Mouse (Mus musculus) lung, embryonic 16.5 days (tissue): ENCODE measurements around the gene Mroh7. TPM values are rescaled to one million over a fixed set of nuclear protein-coding genes. Genes with fewer than 3 reads are reported as not detected.
A peak's percentile ranks its signal among the peaks of the same experiment; 100 is the strongest.
"Not testable (repeated sequence)": the region's sequence is repeated elsewhere in the genome, so short reads cannot be mapped to it uniquely, and the experiment has no call there.

Source experiments
- ATAC-seq: fragments of 200-750 bp; cut with Nextera tagmentation; 2 replicates; pipeline ENCODE4 v1.8.0; 2017; ENCODE audit warnings: low read depth, mild to moderate bottlenecking, moderate library complexity
- H3K27ac ChIP-seq: fragments of 300-500 bp; sonication (generic); 2 replicates; pipeline ENCODE4 v1.5.1; 2014; ENCODE audit warnings: mild to moderate bottlenecking, control low read depth, low read length
- H3K27me3 ChIP-seq: fragments of 300-500 bp; sonication (generic); 2 replicates; pipeline ENCODE4 v1.6.1; 2014; ENCODE audit warnings: low read depth, low read length, mixed read lengths; ENCODE audit not compliant: control insufficient read depth, insufficient read depth
- H3K36me3 ChIP-seq: fragments of 300-500 bp; sonication (generic); 2 replicates; pipeline ENCODE4 v1.6.1; 2014; ENCODE audit warnings: low read length; ENCODE audit not compliant: control insufficient read depth, insufficient read depth
- H3K4me1 ChIP-seq: fragments of 300-500 bp; sonication (generic); replicated peaks from 2 replicates; pipeline ENCODE4 v1.6.1; 2014; ENCODE audit warnings: low read length, mixed read lengths; ENCODE audit not compliant: control insufficient read depth, insufficient read depth
- H3K4me2 ChIP-seq: fragments of 300-500 bp; sonication (generic); 2 replicates; pipeline ENCODE4 v1.6.1; 2014; ENCODE audit warnings: low read depth, low read length, control low read depth
- H3K4me3 ChIP-seq: fragments of 300-500 bp; sonication (generic); 2 replicates; pipeline ENCODE4 v1.5.1; 2014; ENCODE audit warnings: mild to moderate bottlenecking, low read length, control low read depth
- H3K9ac ChIP-seq: fragments of 300-500 bp; sonication (generic); 2 replicates; pipeline ENCODE4 v1.6.1; 2014; ENCODE audit warnings: low read length, control low read depth
- H3K9me3 ChIP-seq: fragments of 300-500 bp; sonication (generic); 2 replicates; pipeline ENCODE4 v1.6.1; 2016; ENCODE audit warnings: low read length; ENCODE audit not compliant: control insufficient read depth
- WGBS: fragments of 180-500 bp; shearing (Covaris S2); extraction: QIAGEN DNeasy Blood & Tissue Kit; methylation state at CpG from one replicate; pipeline ENCODE4 v1.1.7; 2014; 5-methylcytosine and 5-hydroxymethylcytosine counted together
- polyA plus RNA-seq: library from polyadenylated mRNA; unstranded; fragments of >200 nt; fragmentation: Nextera tagmentation; extraction: Ambion mirVana; gene quantifications from 2 replicates; pipeline ENCODE4 v1.2.1, GENCODE M21; 2015

Gene Mroh7
- 0.13 TPM in 1 of 2 replicates, not detected in the other for polyA plus RNA-seq

GRCm38 (mm10) chr4:106730814-106731213, at the start of gene Mroh7:
Gene Mroh7 (minus strand): TSS chr4:106730925.
- Histone ChIP-seq H3K36me3 (no peaks in the 10 kb centered on the region), H3K9ac (no peak within 1 kb of the TSS), H3K4me3 (no peak within 1 kb of the TSS), H3K27me3 (no peaks in the 10 kb centered on the region), H3K4me2 (no peak within 1 kb of the TSS), H3K27ac (no peak within 1 kb of the TSS), H3K4me1 (no peaks in the 10 kb centered on the region), H3K9me3 (no peaks in the 10 kb centered on the region)
- no peak for ATAC-seq
- 61% methylated on average over 7 of the region's 7 CpGs for WGBS

GRCm38 (mm10) chr4:106780045-106780444, 49.3 kb upstream of the Mroh7 start:
- H3K36me3 ChIP-seq: no peaks in the 10 kb centered on the region
- H3K4me3 ChIP-seq: no peak overlapping the region
- no peak overlapping the region for H3K27ac ChIP-seq
- no peaks in the 10 kb centered on the region for H3K9me3 ChIP-seq
- H3K4me1 ChIP-seq: peaks cover 25% of the 10 kb centered on the region
- no peaks in the 10 kb centered on the region for H3K27me3 ChIP-seq
- no peak overlapping the region for H3K4me2 ChIP-seq
- H3K9ac ChIP-seq: no peak overlapping the region
- no peak for ATAC-seq
- 31% methylated on average over 3 of the region's 3 CpGs for WGBS

GRCm38 (mm10) chr4:106778116-106778788, 47.5 kb upstream of the Mroh7 start:
- H3K36me3 ChIP-seq: no peaks in the 10 kb centered on the region
- WGBS: 50% methylated on average over 4 of the region's 5 CpGs
- H3K9ac ChIP-seq: no peak overlapping the region
- H3K27me3 ChIP-seq: no peaks in the 10 kb centered on the region
- H3K4me3 ChIP-seq: no peak overlapping the region
- H3K9me3 ChIP-seq: no peaks in the 10 kb centered on the region
- H3K4me2 ChIP-seq: no peak overlapping the region
- peak overlapping the region; percentile 72 for H3K27ac ChIP-seq
- peak; percentile 98 for ATAC-seq
- H3K4me1 ChIP-seq: peaks cover 24% of the 10 kb centered on the region

GRCm38 (mm10) chr4:106776998-106777397, 46.3 kb upstream of the Mroh7 start:
- WGBS: 27% methylated on average over 3 of the region's 3 CpGs

GRCm38 (mm10) chr4:106775767-106776166, 45.0 kb upstream of the Mroh7 start:
- not testable (repeated sequence) for ATAC-seq, H3K36me3 ChIP-seq
- WGBS: 86% methylated on average over 6 of the region's 6 CpGs

More at GRCm38 (mm10) chr4:106776998-106777397, 46.3 kb upstream of the Mroh7 start:
- ATAC-seq: no peak
- H3K4me3 ChIP-seq: no peak overlapping the region
- H3K9ac ChIP-seq: no peak overlapping the region
- no peak overlapping the region for H3K27ac ChIP-seq
- no peaks in the 10 kb centered on the region for H3K9me3 ChIP-seq
- no peak overlapping the region for H3K4me2 ChIP-seq
- peaks cover 22% of the 10 kb centered on the region for H3K4me1 ChIP-seq
- no peaks in the 10 kb centered on the region for H3K36me3 ChIP-seq
- H3K27me3 ChIP-seq: no peaks in the 10 kb centered on the region

GRCm38 (mm10) chr4:106772558-106772957, 41.8 kb upstream of the Mroh7 start:
- no peaks in the 10 kb centered on the region for H3K27me3 ChIP-seq
- 87% methylated on average over 1 of the region's 1 CpGs for WGBS
- H3K9ac ChIP-seq: no peak overlapping the region
- no peak overlapping the region for H3K4me2 ChIP-seq
- no peak overlapping the region for H3K4me3 ChIP-seq
- no peaks in the 10 kb centered on the region for H3K36me3 ChIP-seq
- no peak overlapping the region for H3K27ac ChIP-seq
- H3K9me3 ChIP-seq: no peaks in the 10 kb centered on the region
- H3K4me1 ChIP-seq: peaks cover 3% of the 10 kb centered on the region; the same call in 1 of the 2 replicates
- ATAC-seq: no peak

More at GRCm38 (mm10) chr4:106775767-106776166, 45.0 kb upstream of the Mroh7 start:
- H3K9ac ChIP-seq, H3K27ac ChIP-seq, H3K9me3 ChIP-seq, H3K4me2 ChIP-seq, H3K27me3 ChIP-seq, H3K4me3 ChIP-seq: not testable (repeated sequence)
- peaks cover 22% of the 10 kb centered on the region for H3K4me1 ChIP-seq

- H3K4me3 ChIP-seq: no peak overlapping the region
- H3K27ac ChIP-seq: no peak overlapping the region
- no peaks in the 10 kb centered on the region for H3K27me3 ChIP-seq
- H3K4me1 ChIP-seq: no peaks in the 10 kb centered on the region
- WGBS: 71% methylated on average over 2 of the region's 2 CpGs
- no peaks in the 10 kb centered on the region for H3K9me3 ChIP-seq
- no peak overlapping the region for H3K9ac ChIP-seq
- no peaks in the 10 kb centered on the region for H3K36me3 ChIP-seq
- no peak for ATAC-seq
- no peak overlapping the region for H3K4me2 ChIP-seq
These were observed 38.6 kb upstream of the Mroh7 start for GRCm38 (mm10) chr4:106769306-106769705.

GRCm38 (mm10) chr4:106764166-106764565, 33.4 kb upstream of the Mroh7 start:
- WGBS: 70% methylated on average over 7 of the region's 7 CpGs
- ATAC-seq: no peak
- no peaks in the 10 kb centered on the region for H3K36me3 ChIP-seq
- no peak overlapping the region for H3K4me3 ChIP-seq
- no peaks in the 10 kb centered on the region for H3K27me3 ChIP-seq
- H3K9me3 ChIP-seq: no peaks in the 10 kb centered on the region
- no peaks in the 10 kb centered on the region for H3K4me1 ChIP-seq
- H3K4me2 ChIP-seq: no peak overlapping the region
- H3K9ac ChIP-seq: no peak overlapping the region
- H3K27ac ChIP-seq: no peak overlapping the region

GRCm38 (mm10) chr4:106751726-106752125, 21.0 kb upstream of the Mroh7 start:
- Histone ChIP-seq H3K4me1 (no peaks in the 10 kb centered on the region), H3K9ac (no peak overlapping the region), H3K27ac (no peak overlapping the region), H3K36me3 (no peaks in the 10 kb centered on the region), H3K9me3 (no peaks in the 10 kb centered on the region), H3K27me3 (no peaks in the 10 kb centered on the region), H3K4me2 (no peak overlapping the region), H3K4me3 (no peak overlapping the region)
- WGBS: 80% methylated on average over 6 of the region's 6 CpGs
- ATAC-seq: no peak
